Mouse (Mus musculus) heart, adult 2 months (tissue): ENCODE data around the gene Gm2663.

Experiments used
- CTCF ChIP-seq: fragments of 200-600 bp; IDR thresholded peaks from 2 replicates; pipeline ENCODE4 v1.8.1; 2022; ENCODE audit warnings: antibody characterized with exemption, mild to moderate bottlenecking, moderate library complexity
- EP300 ChIP-seq: fragments of 200-500 bp; IDR thresholded peaks from 2 replicates; pipeline ENCODE4 v1.6.1; 2011; ENCODE audit warnings: low read depth, low read length, control low read depth; ENCODE audit not compliant: insufficient read depth
- POLR2A ChIP-seq: fragments of 200-500 bp; IDR thresholded peaks from 2 replicates; pipeline ENCODE4 v1.6.1; 2011; ENCODE audit warnings: mild to moderate bottlenecking, low read depth, low read length, control low read depth; ENCODE audit not compliant: insufficient read depth

DNA sequence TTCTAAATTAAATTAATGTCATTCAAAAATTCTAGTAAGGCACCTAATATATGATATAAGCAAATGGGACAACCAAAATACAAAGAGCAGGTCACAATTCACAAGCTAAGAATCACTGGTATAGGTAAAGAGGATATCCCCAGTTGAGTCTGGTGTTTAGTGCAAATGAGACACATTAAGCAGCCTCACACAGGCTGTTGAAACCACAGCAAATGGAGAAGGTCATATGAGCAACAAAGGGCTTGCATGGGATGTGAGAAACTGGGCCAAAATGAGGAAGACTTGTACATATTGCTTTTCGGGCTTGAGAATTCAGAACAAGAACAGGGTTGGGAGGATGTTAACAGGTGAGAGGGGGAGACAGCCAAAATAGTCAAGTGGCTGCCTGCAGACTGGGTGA is 45.5 kb upstream of the Gm2663 start:
- no peak for TF ChIP-seq CTCF
- TF ChIP-seq POLR2A, result no peak
- TF ChIP-seq EP300, result no peak
